In genomic region chr10:82652625-82653024, GRCm38 (mm10) we compare ENCODE assay signal across 27 mouse cellular contexts. TPM values are rescaled to one million over a fixed set of nuclear protein-coding genes. Genes with fewer than 3 reads are reported as not detected.
DNase-seq lines count a peak whose midpoint lies in the region; TF ChIP-seq lines count a peak whose summit lies in the region.
"Had no signal": no experiment of that assay in that cellular context is flagged by ENCODE, and none has a peak within 500 bp of the region (broad histone marks: within the 10 kb centered on the region; RNA-seq: fewer than 3 reads in every experiment).

No protein-coding gene starts in this region.

- TF ChIP-seq EP300 in ES-Bruce4 (IDR thresholded peaks at IDR 0.05; ENCODE audit: insufficient read depth, low read depth, low read length), result peak; percentile 88

- H3K27ac ChIP-seq in ES-Bruce4 (ENCODE audit: insufficient read depth, low read length), result peak overlapping the region; percentile 41
- H3K27ac ChIP-seq in ES-E14 (ENCODE audit: insufficient read depth, low read depth, low read length, poor library complexity, severe bottlenecking), result peak overlapping the region; percentile 79
- H3K27ac ChIP-seq: embryonic facial prominence, embryonic 13.5 days; embryonic facial prominence, embryonic 15.5 days; forebrain, embryonic 10.5 days; forebrain, embryonic 13.5 days; forebrain, embryonic 15.5 days had no signal

- H3K27me3 ChIP-seq in ES-Bruce4 (ENCODE audit: control insufficient read depth, insufficient read depth, low read length, poor library complexity, severe bottlenecking), result no peaks in the 10 kb centered on the region
- H3K27me3 ChIP-seq: CH12.LX; embryonic facial prominence, embryonic 13.5 days; embryonic facial prominence, embryonic 15.5 days; forebrain, embryonic 13.5 days; forebrain, embryonic 15.5 days had no signal

- DNase-seq in heart, adult 11 months, result peak; percentile 40
- no peak for DNase-seq in heart, postnatal 4 days
- DNase-seq in ES-E14 (ENCODE audit: low read depth, low spot score), result peak; percentile 30
- peak; percentile 84 for DNase-seq in ZHBTc4 (ENCODE audit: low read depth, low spot score)
- DNase-seq in left cerebral cortex, adult 18-20 months (ENCODE audit: low spot score in 2 of 2), result no peak
- no peak for DNase-seq in layer of hippocampus, postnatal 14 days (ENCODE audit: low spot score in 2 of 2)
- no peak for DNase-seq in gastrocnemius, postnatal 36 days
- DNase-seq: adrenal gland, adult 2 months; adrenal gland, postnatal 10 days; adrenal gland, postnatal 25 days; B cell, adult 2 months; cerebellum, adult 11 months; cerebellum, adult 18-20 months; cerebellum, adult 8-10 months; cerebellum, adult 9-11 months; cerebellum, postnatal 14 days; cerebellum, postnatal 36 days; embryo, embryonic 11 days; forebrain, postnatal 0 days had no signal

- in situ Hi-C loops in ES-E14 (cut with MboI; ENCODE audit: low sequenced_read_pairs in 2 of 2, unreplicated experiment in 2 of 2), result no loop called here

- TF ChIP-seq CTCF in ES-Bruce4 (IDR thresholded peaks at IDR 0.05; ENCODE audit: low read depth, low read length), result no peak

- intact Hi-C loops in gastrocnemius, postnatal 36 days (cut with DNase I), result no loop called here

- no peak for TF ChIP-seq POLR2A in ES-Bruce4 (IDR thresholded peaks at IDR 0.05; ENCODE audit: insufficient read depth, low read length)

- H3K36me3 ChIP-seq in ES-Bruce4 (ENCODE audit: control insufficient read depth, insufficient read depth, low read length, poor library complexity, severe bottlenecking) (peaks cover 6% of the 10 kb centered on the region), ES-E14 (ENCODE audit: control insufficient read depth, insufficient read depth, low read length, poor library complexity, severe bottlenecking) (peaks cover 5% of the 10 kb centered on the region)

- H3K9ac ChIP-seq in ES-Bruce4 (ENCODE audit: low read depth, poor library complexity, severe bottlenecking) (no peak overlapping the region), ES-E14 (ENCODE audit: insufficient read depth, low read depth, low read length, poor library complexity, severe bottlenecking) (no peak overlapping the region)
- H3K9ac ChIP-seq: embryonic facial prominence, embryonic 13.5 days; embryonic facial prominence, embryonic 15.5 days; forebrain, embryonic 13.5 days; forebrain, embryonic 15.5 days; forebrain, postnatal 0 days had no signal

- H3K4me1 ChIP-seq in ES-Bruce4 (ENCODE audit: control insufficient read depth, insufficient read depth, low read length) (peaks cover 4% of the 10 kb centered on the region), ES-E14 (ENCODE audit: control insufficient read depth in 2 of 2, insufficient read depth in 2 of 2, low read length in 2 of 2, poor library complexity in 1 of 2) (peaks cover 10 to 13% of the 10 kb centered on the region in 2 experiments; a peak in 3 of 4 replicates)
- H3K4me1 ChIP-seq: embryonic facial prominence, embryonic 13.5 days; embryonic facial prominence, embryonic 15.5 days; forebrain, embryonic 10.5 days; forebrain, embryonic 13.5 days; forebrain, embryonic 15.5 days had no signal

- H3K4me3 ChIP-seq in ES-Bruce4 (ENCODE audit: low read depth, low read length), result no peak overlapping the region
- no peak overlapping the region for H3K4me3 ChIP-seq in ES-E14 (ENCODE audit: insufficient read depth in 1 of 2, low read depth in 1 of 2, low read length in 2 of 2, poor library complexity in 1 of 2, severe bottlenecking in 1 of 2)
- H3K4me3 ChIP-seq: embryonic facial prominence, embryonic 13.5 days; embryonic facial prominence, embryonic 15.5 days; erythroblast, embryonic 14.5 days; forebrain, embryonic 10.5 days; forebrain, embryonic 13.5 days; forebrain, embryonic 15.5 days had no signal

- H3K9me3 ChIP-seq in ES-Bruce4 (replicated peaks; ENCODE audit: control insufficient read depth, insufficient read depth, low read length, poor library complexity, severe bottlenecking) (no peaks in the 10 kb centered on the region), ES-E14 (ENCODE audit: control insufficient read depth, insufficient read depth, low read depth, low read length) (no peaks in the 10 kb centered on the region)
- H3K9me3 ChIP-seq: embryonic facial prominence, embryonic 13.5 days; embryonic facial prominence, embryonic 15.5 days; forebrain, embryonic 10.5 days; forebrain, embryonic 13.5 days; forebrain, embryonic 15.5 days had no signal

TF ChIP-seq in ES-E14, 5 proteins besides CTCF, POLR2A, EP300 and RAD21:
- TF ChIP-seq ZNF384 (IDR thresholded peaks at IDR 0.05; ENCODE audit: low read depth, low read length) (no peak), CHD2 (IDR thresholded peaks at IDR 0.05; ENCODE audit: low read depth, low read length) (no peak), MAFK (IDR thresholded peaks at IDR 0.05; ENCODE audit: insufficient read depth, low read depth, low read length) (no peak), HCFC1 (IDR thresholded peaks at IDR 0.05; ENCODE audit: borderline replicate concordance, insufficient read depth, low read length) (no peak), ZC3H11A (IDR thresholded peaks at IDR 0.05; ENCODE audit: borderline replicate concordance, low read depth, low read length) (no peak)

RNA-seq across cellular contexts. Expression of gene Tdg, which starts 23.0 kb away (rescaled TPM):
- 10 to 100 TPM; 43.8 to 48.9 TPM for total RNA-seq in heart, postnatal 4 days (2021)
- 105 and 119 TPM in 2 replicates for polyA plus RNA-seq in ES-Bruce4 (2011; ENCODE audit: insufficient read depth, insufficient read length, low read depth, missing spikeins)
- 27.6 and 28.7 TPM in 2 replicates for total RNA-seq in ES-E14 (2012; rRNA removed)
- total RNA-seq in left cerebral cortex, adult 18-20 months (2021), result 10 to 100 TPM; 35.7 to 41.1 TPM
- 10 to 100 TPM; 62.3 to 66.8 TPM for total RNA-seq in layer of hippocampus, postnatal 14 days (2021)
- 10 to 100 TPM; 15.3 to 15.5 TPM for total RNA-seq in gastrocnemius, postnatal 36 days (2021)

RNA-seq across cellular contexts. Expression of gene 1190007I07Rik, which starts 29.6 kb away (rescaled TPM):
- total RNA-seq in heart, postnatal 4 days (2021), result 10 to 100 TPM; 18.6 to 21.7 TPM
- 55.7 and 55.8 TPM in 2 replicates for polyA plus RNA-seq in ES-Bruce4 (2011; ENCODE audit: insufficient read depth, insufficient read length, low read depth, missing spikeins)
- total RNA-seq in ES-E14 (2012; rRNA removed), result 21.1 and 27.0 TPM in 2 replicates
- 10 to 100 TPM; 18.1 to 20.9 TPM for total RNA-seq in left cerebral cortex, adult 18-20 months (2021)
- total RNA-seq in layer of hippocampus, postnatal 14 days (2021), result 10 to 100 TPM; 17.0 to 20.8 TPM
- 10 to 100 TPM; 28.6 to 32.7 TPM for total RNA-seq in gastrocnemius, postnatal 36 days (2021)

RNA-seq across cellular contexts. Expression of gene Glt8d2, which starts 37.8 kb away (rescaled TPM):
- 1 to 10 TPM; 3.0 to 3.9 TPM for total RNA-seq in heart, postnatal 4 days (2021)
- polyA plus RNA-seq in ES-Bruce4 (2011; ENCODE audit: insufficient read depth, insufficient read length, low read depth, missing spikeins), result not detected in 2 replicates
- total RNA-seq in ES-E14 (2012; rRNA removed), result 0.48 and 0.62 TPM in 2 replicates
- total RNA-seq in left cerebral cortex, adult 18-20 months (2021), result 10 to 100 TPM; 25.4 to 25.9 TPM
- 1 to 10 TPM; 6.8 to 7.2 TPM for total RNA-seq in layer of hippocampus, postnatal 14 days (2021)
- 1 to 10 TPM; 1.7 to 2.8 TPM for total RNA-seq in gastrocnemius, postnatal 36 days (2021)
- total RNA-seq: CH12.LX had no signal
- polyA plus RNA-seq: erythroblast, embryonic 14.5 days had no signal

RNA-seq across cellular contexts. Expression of gene Hcfc2, which starts 43.3 kb away (rescaled TPM):
- 10 to 100 TPM; 37.1 to 38.5 TPM for total RNA-seq in heart, postnatal 4 days (2021)
- polyA plus RNA-seq in ES-Bruce4 (2011; ENCODE audit: insufficient read depth, insufficient read length, low read depth, missing spikeins), result 7.9 and 8.6 TPM in 2 replicates
- total RNA-seq in ES-E14 (2012; rRNA removed), result 4.2 and 8.1 TPM in 2 replicates
- 10 to 100 TPM; 49.4 to 58.5 TPM for total RNA-seq in left cerebral cortex, adult 18-20 months (2021)
- total RNA-seq in layer of hippocampus, postnatal 14 days (2021), result 10 to 100 TPM; 35.5 to 36.2 TPM
- total RNA-seq in gastrocnemius, postnatal 36 days (2021), result 10 to 100 TPM; 23.8 to 24.6 TPM

Comparison
In these comparisons a context has a peak if more than half of its experiments do, and no peak if none do; other contexts are left out.
1. DNase-seq: peak in heart, adult 11 months (single experiment), ES-E14 (single experiment) and ZHBTc4 (single experiment); none in heart, postnatal 4 days (single experiment), left cerebral cortex, adult 18-20 months (0 of 2), layer of hippocampus, postnatal 14 days (0 of 2) and gastrocnemius, postnatal 36 days (0 of 2).